Mouse (Mus musculus) spleen, embryonic (tissue): ENCODE measurements around the gene Acvr1b.

Experiments used
- CTCF ChIA-PET: fragments of 350-600 bp; sonication (Branson Sonifier 250); formaldehyde crosslinking; loops from one replicate; lab custom pipeline; 2022; lab: Charles Lee

The Acvr1b gene

GRCm38 (mm10) chr15:101173421-101174211, at the start of gene Acvr1b:
Acvr1b (plus strand) TSS chr15:101174067.
- CTCF ChIA-PET, result interaction anchor here (1.5 kb wide), 1 partner anchor 143 kb away, joined by 3 read pairs; no protein-coding TSS in a partner anchor

DNA sequence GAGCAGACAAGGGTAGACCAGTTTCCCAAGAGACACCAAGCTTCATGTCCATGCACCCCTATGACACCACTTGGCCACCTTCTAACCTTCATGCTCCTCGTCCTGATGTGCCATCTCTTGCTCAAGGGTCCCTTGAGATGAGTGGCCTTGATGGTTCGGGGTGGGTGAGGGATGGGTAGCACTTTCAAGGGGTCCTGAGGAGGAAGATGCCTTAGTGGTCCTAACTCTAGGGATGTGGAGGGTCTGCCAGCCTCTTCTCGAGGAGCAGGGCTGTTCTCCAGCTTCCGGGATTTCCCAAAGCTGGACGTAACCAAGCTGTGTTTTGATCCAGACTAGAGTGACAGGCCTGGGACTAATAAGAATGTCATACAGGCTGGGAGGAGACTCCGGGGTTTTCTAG, 48.3 kb upstream of the Acvr1b start:
- CTCF ChIA-PET, result interaction anchor here (0.6 kb wide), 1 partner anchor 199 kb away, joined by 6 read pairs; no protein-coding TSS in a partner anchor

DNA sequence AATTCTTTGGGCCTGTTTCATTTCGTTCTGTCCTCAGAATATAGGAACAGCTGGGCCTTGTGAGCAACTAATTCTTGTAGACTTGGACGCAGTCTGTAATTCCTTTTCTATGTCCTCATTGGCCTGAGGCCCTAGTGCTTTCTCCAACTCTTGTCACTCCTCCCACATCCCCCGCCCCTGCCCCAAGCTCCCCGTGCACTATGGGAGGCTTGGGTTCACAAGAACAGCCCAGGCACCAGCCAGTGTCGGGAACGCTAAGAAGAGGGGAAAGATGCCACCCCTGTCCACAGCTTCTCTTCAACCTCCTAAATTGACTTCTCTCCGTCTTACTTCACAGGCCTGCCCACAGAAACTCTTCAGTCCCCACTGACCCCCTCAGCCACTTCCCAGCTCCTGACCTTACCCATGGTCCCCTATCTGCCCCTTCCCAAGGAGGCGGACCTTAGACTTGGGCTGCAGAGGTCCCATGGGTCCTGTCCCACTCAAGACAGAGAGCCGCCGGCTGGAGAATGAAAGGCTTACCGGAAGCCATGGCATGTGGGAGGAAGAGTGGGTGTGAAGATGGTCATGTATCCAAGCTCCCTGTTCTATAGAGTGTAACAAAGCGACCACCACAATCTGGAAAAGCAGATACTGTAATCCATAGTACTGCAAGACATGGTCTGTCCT, 46.9 kb upstream of the Acvr1b start:
- CTCF ChIA-PET, result no interaction called here

DNA sequence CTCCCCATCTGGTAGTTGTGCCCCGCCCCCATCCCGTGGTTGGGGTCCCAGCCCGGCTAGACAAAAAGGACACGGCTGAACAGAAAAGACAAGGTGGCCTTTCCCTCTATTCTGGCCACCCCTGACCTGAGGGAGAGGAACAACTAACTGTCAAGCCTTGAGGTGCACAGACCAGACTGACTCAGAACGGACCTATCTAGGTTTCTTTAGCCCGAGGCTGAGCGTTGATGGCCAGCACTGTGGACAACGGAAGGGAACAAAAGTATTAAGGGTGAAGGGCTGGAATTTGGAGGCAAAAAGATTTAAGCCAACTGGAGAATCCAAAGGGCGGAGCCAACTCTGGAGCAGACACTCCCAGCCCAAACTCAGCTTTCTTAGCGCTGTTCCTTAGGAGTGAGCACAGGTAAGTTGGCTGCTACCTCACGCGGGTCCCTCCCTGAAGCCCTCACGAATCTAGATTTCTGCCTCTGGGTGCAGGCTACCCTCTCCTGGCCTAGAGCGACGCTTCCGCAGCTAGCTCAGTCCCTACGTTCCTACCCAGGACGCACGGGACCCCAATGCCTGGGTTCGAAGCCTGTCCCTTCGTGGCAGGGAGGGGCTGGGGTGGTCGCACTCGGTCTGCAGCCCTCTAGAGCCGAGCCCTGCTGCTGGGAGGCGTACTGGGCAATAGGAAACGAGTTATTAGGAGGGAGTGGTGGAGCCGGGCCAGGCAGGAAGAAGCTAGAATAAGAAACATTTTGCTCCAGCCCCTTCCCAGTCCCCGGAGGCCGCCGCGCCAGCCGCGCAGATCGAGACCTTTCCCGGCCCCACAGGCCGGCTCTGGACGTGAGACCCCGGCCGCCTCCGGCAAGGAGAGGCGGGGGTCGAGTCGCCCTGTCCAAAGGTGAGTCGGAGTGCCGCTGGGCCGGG, 45.4 kb upstream of the Acvr1b start, which contains the start of gene Acvrl1:
Gene Acvrl1, plus strand, starts transcription at position 342 of the 909 bp plus-strand sequence.
- CTCF ChIA-PET, result no interaction called here

DNA sequence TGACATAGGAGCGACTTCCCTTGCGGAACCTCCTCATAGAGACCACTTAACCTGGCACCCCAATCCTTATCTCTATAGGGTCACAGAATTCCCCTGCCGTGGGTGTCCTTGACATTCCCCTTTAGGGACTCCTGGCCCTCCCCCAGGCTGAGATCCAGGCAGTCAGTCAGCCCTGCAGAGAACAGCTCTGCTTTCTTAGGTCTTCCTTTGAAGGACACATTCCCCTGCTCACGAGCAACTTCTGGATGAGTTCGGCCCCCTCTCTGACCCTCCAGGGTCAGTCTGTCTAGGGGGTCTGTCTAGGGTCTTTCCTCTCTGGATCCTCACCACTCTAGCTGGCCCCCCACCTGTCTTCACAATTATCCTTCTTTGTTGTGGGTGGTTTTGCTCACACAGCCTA, 44.5 kb upstream of the Acvr1b start:
- CTCF ChIA-PET, result no interaction called here

GRCm38 (mm10) chr15:101131498-101131897, 42.4 kb upstream of the Acvr1b start:
- CTCF ChIA-PET, result no interaction called here

DNA sequence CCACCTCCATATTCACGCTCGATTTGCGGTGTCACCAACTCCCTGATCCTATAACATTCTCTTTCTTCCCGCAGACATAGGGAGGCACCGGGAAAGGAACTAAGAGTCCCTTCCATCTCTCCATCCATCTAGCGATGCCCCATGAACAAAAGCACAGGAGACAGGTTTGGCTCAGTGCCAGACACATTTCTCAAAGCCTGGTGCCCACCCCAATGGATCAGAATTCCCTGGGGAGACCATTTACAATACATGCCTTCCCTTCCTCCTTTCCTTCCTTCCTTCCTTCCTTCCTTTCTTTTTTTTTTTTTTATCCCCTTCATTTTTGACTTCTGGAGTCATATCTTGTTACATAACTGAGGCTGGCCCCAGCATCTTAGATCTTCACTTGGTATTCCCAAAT, 41.8 kb upstream of the Acvr1b start:
- CTCF ChIA-PET, result interaction anchor here (0.7 kb wide), 1 partner anchor 17 kb away, joined by 3 read pairs; the partner anchor contains the start of gene Ankrd33

DNA sequence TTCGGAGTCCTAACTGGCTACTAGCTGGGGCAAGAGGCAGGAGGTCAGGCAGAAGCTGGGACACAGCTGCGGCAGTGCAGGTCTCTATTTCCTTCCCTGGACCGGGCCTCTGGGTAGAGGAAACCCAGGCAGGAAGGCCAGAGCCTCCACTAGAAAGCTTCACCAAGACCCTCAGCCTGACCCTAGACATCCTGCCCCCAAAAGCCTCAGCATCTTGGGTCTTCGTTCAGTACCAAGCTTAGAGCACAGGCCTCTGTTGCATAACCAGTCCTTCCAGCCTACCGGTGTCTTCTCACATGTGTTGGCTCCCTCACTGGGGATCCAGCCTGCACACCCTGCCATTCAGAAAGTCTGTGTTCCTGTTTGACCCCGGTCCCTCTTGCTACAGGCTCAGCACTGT, 41.1 kb upstream of the Acvr1b start:
- CTCF ChIA-PET, result interaction anchor here (0.7 kb wide), 1 partner anchor 17 kb away, joined by 3 read pairs; the partner anchor contains the start of gene Ankrd33

DNA sequence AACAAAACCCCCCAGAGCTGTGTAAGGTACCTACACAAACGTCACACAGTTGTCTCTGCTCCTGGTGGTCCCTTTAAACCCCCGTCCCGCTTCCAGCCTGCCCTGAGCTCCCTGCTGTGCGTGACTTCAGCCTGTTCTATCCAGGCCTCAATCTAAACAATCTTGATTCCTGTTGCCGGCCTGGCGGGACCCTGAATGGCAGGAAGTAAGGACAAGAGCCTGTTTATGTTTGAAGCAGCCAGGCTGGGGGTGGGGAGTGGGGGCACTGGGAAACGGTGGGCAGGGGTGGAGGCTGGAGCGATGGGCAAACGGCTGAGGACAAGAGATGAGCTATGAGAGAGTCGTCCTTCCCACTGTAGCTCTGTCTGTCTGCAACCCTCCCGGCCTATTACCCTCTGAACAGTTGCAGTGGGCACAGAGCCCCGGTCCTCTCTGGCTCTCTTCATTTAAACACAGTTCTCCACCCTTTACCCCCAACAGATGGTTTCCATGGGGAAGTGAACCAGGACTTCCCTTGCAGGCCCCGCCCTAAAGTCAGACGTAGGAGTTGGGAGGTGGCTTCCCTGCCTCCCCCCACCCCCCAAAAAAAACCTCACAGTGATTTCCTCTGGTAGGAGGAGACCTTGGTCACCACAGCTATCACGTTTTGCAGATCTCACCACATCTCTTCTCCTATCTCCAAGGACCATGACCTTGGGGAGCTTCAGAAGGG, 39.7 kb upstream of the Acvr1b start:
- CTCF ChIA-PET, result no interaction called here

DNA sequence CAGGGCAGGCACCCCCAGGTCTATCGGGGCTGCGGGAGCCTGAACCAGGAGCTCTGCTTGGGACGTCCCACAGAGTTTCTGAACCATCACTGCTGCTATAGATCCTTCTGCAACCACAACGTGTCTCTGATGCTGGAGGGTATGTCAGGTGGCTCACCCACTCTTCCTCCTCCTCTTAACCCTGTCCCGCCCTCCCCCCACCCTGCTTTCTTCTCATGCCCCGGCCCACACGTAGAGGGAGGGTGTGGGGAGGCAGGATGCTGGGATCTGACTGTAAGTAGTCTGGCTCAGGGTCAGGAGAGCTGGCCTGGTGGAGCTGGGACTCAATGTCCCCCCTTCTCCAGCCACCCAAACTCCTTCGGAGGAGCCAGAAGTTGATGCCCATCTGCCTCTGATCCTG, 38.5 kb upstream of the Acvr1b start:
- CTCF ChIA-PET, result interaction anchor here (0.5 kb wide), 1 partner anchor 59 kb away, joined by 5 read pairs; no protein-coding TSS in a partner anchor

DNA sequence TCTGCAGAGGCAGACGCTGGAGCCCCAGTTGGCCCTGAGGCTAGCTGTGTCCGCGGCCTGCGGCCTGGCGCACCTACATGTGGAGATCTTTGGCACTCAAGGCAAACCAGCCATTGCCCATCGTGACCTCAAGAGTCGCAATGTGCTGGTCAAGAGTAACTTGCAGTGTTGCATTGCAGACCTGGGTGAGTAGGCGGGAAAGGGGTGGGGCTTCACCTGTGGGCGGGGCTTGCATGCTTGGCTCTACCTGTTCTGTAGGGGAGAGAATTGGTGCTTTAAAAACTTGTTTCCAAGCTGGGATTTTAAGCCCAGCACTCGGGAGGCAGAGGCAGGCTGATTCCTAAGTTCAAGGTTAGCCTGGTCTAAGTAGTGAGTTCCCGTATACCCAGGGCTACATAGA, 36.4 kb upstream of the Acvr1b start:
- CTCF ChIA-PET, result no interaction called here

DNA sequence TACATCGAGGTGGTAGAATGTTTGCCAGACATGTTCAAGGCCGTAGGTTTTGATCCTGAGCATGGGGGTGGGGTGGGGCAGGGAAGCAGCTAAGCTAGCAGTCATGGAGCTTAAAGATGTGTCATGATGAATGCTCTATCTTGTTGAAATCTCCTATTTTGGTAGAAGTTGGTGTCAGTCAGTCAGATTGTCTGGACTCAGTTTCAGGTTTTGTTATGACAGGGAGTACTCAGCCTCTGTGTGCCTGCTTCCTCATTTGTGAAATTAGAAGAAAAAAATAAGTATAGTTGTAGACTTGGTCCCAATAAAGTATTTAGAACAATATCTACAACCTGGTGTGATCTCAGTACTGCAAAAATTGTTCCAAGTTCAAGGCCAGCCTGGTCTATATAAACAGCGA, 35.2 kb upstream of the Acvr1b start:
- CTCF ChIA-PET, result no interaction called here

DNA sequence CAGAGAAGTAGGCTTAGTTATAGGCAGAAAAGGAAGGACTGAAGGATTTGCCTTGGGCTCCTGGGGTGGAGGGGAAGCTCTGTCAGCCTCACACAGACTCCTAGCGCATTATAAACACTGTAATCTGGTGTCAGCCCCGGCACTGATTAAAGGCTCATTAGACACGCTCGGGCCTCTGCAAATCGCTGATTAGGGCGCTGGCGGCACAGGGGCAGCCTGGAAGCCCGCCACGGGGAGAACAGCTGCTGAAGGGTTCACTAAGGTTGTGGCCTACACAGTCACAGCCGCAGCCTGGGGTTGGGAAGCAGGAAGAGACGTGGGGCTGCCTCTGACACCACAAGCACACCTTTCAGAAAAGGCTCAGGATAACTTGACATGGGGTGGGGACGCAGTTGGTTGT, 34.0 kb upstream of the Acvr1b start:
- CTCF ChIA-PET, result no interaction called here

DNA sequence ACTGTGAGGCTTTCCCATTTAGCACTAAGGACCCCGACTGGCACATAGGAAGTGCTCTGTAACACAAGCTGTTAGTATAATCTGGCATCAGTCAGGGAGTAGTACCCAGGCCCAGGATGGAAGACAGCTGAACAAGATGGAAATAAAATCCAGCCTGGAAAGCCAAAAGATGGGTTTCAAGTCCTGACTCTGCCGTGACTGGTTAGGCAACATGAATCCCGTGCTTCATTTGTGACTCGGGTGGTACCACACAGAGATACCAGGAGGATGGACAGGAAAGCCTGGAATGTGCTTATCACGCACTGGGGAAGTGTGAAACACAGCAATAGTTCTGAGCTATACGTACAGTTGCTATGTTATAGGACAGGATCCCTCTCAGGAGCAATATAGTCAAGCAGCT, 33.3 kb upstream of the Acvr1b start:
- CTCF ChIA-PET, result interaction anchor here (0.5 kb wide), 1 partner anchor 106 kb away, joined by 3 read pairs; no protein-coding TSS in a partner anchor

DNA sequence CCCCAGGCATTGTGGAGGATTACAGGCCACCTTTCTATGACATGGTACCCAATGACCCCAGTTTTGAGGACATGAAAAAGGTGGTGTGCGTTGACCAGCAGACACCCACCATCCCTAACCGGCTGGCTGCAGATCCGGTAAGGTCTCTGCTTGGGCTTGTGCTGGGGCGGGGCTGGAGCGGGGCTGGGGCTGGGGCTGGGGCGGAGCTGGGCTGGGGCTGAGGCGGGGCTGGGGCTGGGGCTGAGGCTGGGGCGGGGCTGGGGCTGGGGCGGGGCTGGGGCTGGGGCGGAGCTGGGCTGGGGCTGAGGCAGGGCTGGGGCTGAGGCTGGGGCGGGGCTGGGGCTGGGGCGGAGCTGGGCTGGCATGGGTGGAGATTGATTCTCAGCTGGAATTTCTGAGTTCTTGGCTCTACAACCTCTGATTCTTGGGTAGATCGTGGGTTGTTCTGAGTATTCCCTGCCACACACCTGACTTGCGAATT, 32.8 kb upstream of the Acvr1b start:
- CTCF ChIA-PET, result interaction anchor here (0.7 kb wide), 1 partner anchor 365 kb away, joined by 3 read pairs; no protein-coding TSS in a partner anchor

GRCm38 (mm10) chr15:101142672-101143071, 31.2 kb upstream of the Acvr1b start:
- CTCF ChIA-PET, result interaction anchor here (0.5 kb wide), 1 partner anchor 1494 kb away, joined by 3 read pairs; no protein-coding TSS in a partner anchor

GRCm38 (mm10) chr15:101143494-101143893, 30.4 kb upstream of the Acvr1b start:
- CTCF ChIA-PET, result interaction anchor here (0.5 kb wide), 1 partner anchor 1495 kb away, joined by 3 read pairs; no protein-coding TSS in a partner anchor

- CTCF ChIA-PET, result interaction anchor here (0.7 kb wide), 1 partner anchor 18 kb away, joined by 6 read pairs; no protein-coding TSS in a partner anchor
These were observed 29.7 kb upstream of the Acvr1b start for GRCm38 (mm10) chr15:101144176-101144575.

GRCm38 (mm10) chr15:101144779-101145178, 29.1 kb upstream of the Acvr1b start:
- CTCF ChIA-PET, result interaction anchor here (0.6 to 0.7 kb wide), 4 partner anchors 11 to 1119 kb away, joined by 4 to 6 read pairs (median 6); no protein-coding TSS in a partner anchor
